In genomic region chr4:141451916-141452450, GRCm38 (mm10) we compare ENCODE assay signal across 25 mouse cellular contexts. TPM values are rescaled to one million over a fixed set of nuclear protein-coding genes. Genes with fewer than 3 reads are reported as not detected.
DNase-seq lines count a peak whose midpoint lies in the region; ATAC-seq and TF ChIP-seq lines count a peak whose summit lies in the region.
"Had no signal": no experiment of that assay in that cellular context is flagged by ENCODE, and none has a peak within 500 bp of the region (broad histone marks: within the 10 kb centered on the region; RNA-seq: fewer than 3 reads in every experiment).

No protein-coding gene starts in this region.

- TF ChIP-seq CTCF in heart, adult 2 months (IDR thresholded peaks at IDR 0.05) = no peak
- TF ChIP-seq CTCF in liver, adult 2 months (IDR thresholded peaks at IDR 0.05; ENCODE audit: low read depth, low read length) = no peak

- DNase-seq in adrenal gland, adult 8-10 months = peak; percentile 42
- DNase-seq in adrenal gland, postnatal 25 days = no peak
- peak in 1 of 2 experiments; percentile 17 for DNase-seq in heart, adult 2 months
- peak; percentile 99 for DNase-seq in liver, adult 2 months (ENCODE audit: extremely low read depth, low read depth, low spot score)
- DNase-seq in liver, embryonic 11.5 days (ENCODE audit: low spot score) = no peak
- DNase-seq: cerebellum, adult 2 months; cerebellum, postnatal 10 days; forebrain, postnatal 0 days; gastrocnemius, postnatal 36 days; heart, postnatal 36 days had no signal

- no peaks in the 10 kb centered on the region for H3K27me3 ChIP-seq in heart, adult 2 months (ENCODE audit: control insufficient read depth, insufficient read depth, low read length)
- H3K27me3 ChIP-seq in heart, embryonic 11.5 days (ENCODE audit: control insufficient read depth, insufficient read depth, low read length) = no peaks in the 10 kb centered on the region
- no peaks in the 10 kb centered on the region for H3K27me3 ChIP-seq in liver, adult 2 months (ENCODE audit: control insufficient read depth, insufficient read depth, low read length)
- H3K27me3 ChIP-seq in liver, embryonic 11.5 days (replicated peaks; ENCODE audit: control insufficient read depth, insufficient read depth, low read length) = no peaks in the 10 kb centered on the region
- H3K27me3 ChIP-seq: CH12.LX; forebrain, embryonic 13.5 days; heart, embryonic 12.5 days; hindbrain, embryonic 15.5 days; Patski had no signal

- intact Hi-C loops in heart, adult 2 months (cut with DNase I) = loop anchor here (5.0 kb wide), 1 partner anchor 40 kb away; no protein-coding TSS in a partner anchor

- no peak overlapping the region for H3K4me3 ChIP-seq in heart, adult 2 months
- no peak overlapping the region for H3K4me3 ChIP-seq in heart, embryonic 11.5 days (ENCODE audit: low read depth, low read length)
- H3K4me3 ChIP-seq in liver, adult 2 months (ENCODE audit: insufficient read depth, low read depth, low read length) = no peak overlapping the region
- H3K4me3 ChIP-seq in liver, embryonic 11.5 days (ENCODE audit: low read depth, low read length) = no peak overlapping the region
- no peak overlapping the region for H3K4me3 ChIP-seq in macrophage (ENCODE audit: inconsistent target)
- H3K4me3 ChIP-seq: embryonic facial prominence, embryonic 10.5 days; forebrain, embryonic 13.5 days; heart, embryonic 12.5 days; hindbrain, embryonic 15.5 days had no signal

- H3K9ac ChIP-seq in heart, adult 2 months (ENCODE audit: low read depth, low read length) = no peak overlapping the region
- no peak overlapping the region for H3K9ac ChIP-seq in heart, embryonic 11.5 days (ENCODE audit: low read depth, low read length)
- H3K9ac ChIP-seq in liver, adult 2 months (ENCODE audit: low read depth, low read length) = no peak overlapping the region
- no peak overlapping the region for H3K9ac ChIP-seq in liver, embryonic 11.5 days (ENCODE audit: low read depth, low read length)
- H3K9ac ChIP-seq: forebrain, embryonic 13.5 days; forebrain, postnatal 0 days; heart, embryonic 12.5 days; hindbrain, embryonic 15.5 days had no signal

- no peaks in the 10 kb centered on the region for H3K36me3 ChIP-seq in heart, adult 2 months (ENCODE audit: control insufficient read depth, insufficient read depth, low read length)
- H3K36me3 ChIP-seq in heart, embryonic 11.5 days (ENCODE audit: control insufficient read depth, insufficient read depth, low read length) = peaks cover 28% of the 10 kb centered on the region
- no peaks in the 10 kb centered on the region for H3K36me3 ChIP-seq in liver, adult 2 months (ENCODE audit: control insufficient read depth, insufficient read depth, low read length)
- H3K36me3 ChIP-seq in liver, embryonic 11.5 days (ENCODE audit: control insufficient read depth, insufficient read depth, low read length) = peaks cover 7% of the 10 kb centered on the region
- H3K36me3 ChIP-seq in macrophage (ENCODE audit: inconsistent target) = peaks cover 29% of the 10 kb centered on the region; the same call in 1 of the 2 replicates

- peaks cover 5% of the 10 kb centered on the region; the same call in 1 of the 2 replicates for H3K79me2 ChIP-seq in heart, adult 2 months (replicated peaks; ENCODE audit: control insufficient read depth, insufficient read depth, low read length)
- peaks cover 11% of the 10 kb centered on the region; the same call in 1 of the 2 replicates for H3K79me2 ChIP-seq in liver, adult 2 months (ENCODE audit: control insufficient read depth, insufficient read depth, low read length)
- peaks cover 94% of the 10 kb centered on the region for H3K79me2 ChIP-seq in macrophage (ENCODE audit: inconsistent target)

- TF ChIP-seq POLR2A in heart, adult 2 months (IDR thresholded peaks at IDR 0.05; ENCODE audit: insufficient read depth, low read depth, low read length) = no peak
- no peak for TF ChIP-seq POLR2A in liver, adult 2 months (IDR thresholded peaks at IDR 0.05; ENCODE audit: extremely low read depth, insufficient read depth, low read length)

- H3K4me1 ChIP-seq in heart, adult 2 months (ENCODE audit: control insufficient read depth, insufficient read depth, low read length) = peaks cover 1% of the 10 kb centered on the region; the same call in 1 of the 2 replicates
- H3K4me1 ChIP-seq in heart, embryonic 11.5 days (ENCODE audit: control insufficient read depth, insufficient read depth, low read length) = 0 out of 2 replicates have a peak, but pooled peaks cover 4% of the 10 kb centered on the region
- H3K4me1 ChIP-seq in liver, adult 2 months (ENCODE audit: control insufficient read depth, insufficient read depth, low read length) = peaks cover 8% of the 10 kb centered on the region
- H3K4me1 ChIP-seq in liver, embryonic 11.5 days (replicated peaks; ENCODE audit: control insufficient read depth, insufficient read depth, low read length) = no peaks in the 10 kb centered on the region
- H3K4me1 ChIP-seq: forebrain, embryonic 13.5 days had no signal

- no peak overlapping the region for H3K4me2 ChIP-seq in heart, embryonic 11.5 days
- H3K4me2 ChIP-seq in liver, embryonic 11.5 days = no peak overlapping the region
- H3K4me2 ChIP-seq: forebrain, embryonic 13.5 days; heart, embryonic 12.5 days; hindbrain, embryonic 15.5 days had no signal

- WGBS in heart, adult 2 months = 85% methylated on average over 9 of the region's 9 CpGs
- WGBS in heart, embryonic 11.5 days (ENCODE audit: insufficient replicate concordance) = 91% methylated on average over 9 of the region's 9 CpGs
- 23% methylated on average over 9 of the region's 9 CpGs for WGBS in liver, adult 2 months
- 86% methylated on average over 9 of the region's 9 CpGs for WGBS in liver, embryonic 11.5 days
- WGBS in macrophage (ENCODE audit: missing documents) = 94% methylated on average over 9 of the region's 9 CpGs

- no peak for TF ChIP-seq EP300 in heart, adult 2 months (IDR thresholded peaks at IDR 0.05; ENCODE audit: insufficient read depth, low read depth, low read length)

- no peaks in the 10 kb centered on the region for H3K9me3 ChIP-seq in heart, embryonic 11.5 days (replicated peaks; ENCODE audit: control insufficient read depth, low read length)
- no peaks in the 10 kb centered on the region for H3K9me3 ChIP-seq in liver, embryonic 11.5 days (ENCODE audit: control insufficient read depth, low read length)
- H3K9me3 ChIP-seq: embryonic facial prominence, embryonic 10.5 days; forebrain, embryonic 13.5 days; heart, embryonic 12.5 days; hindbrain, embryonic 15.5 days had no signal

- no peak for ATAC-seq in heart, embryonic 11.5 days (replicated peaks; ENCODE audit: insufficient number of reproducible peaks, low FRiP score, low TSS enrichment)
- no peak for ATAC-seq in liver, embryonic 11.5 days (replicated peaks; ENCODE audit: low FRiP score)
- ATAC-seq: activated CD4-positive, CD25-positive, alpha-beta regulatory T cell, adult 4 months; forebrain, embryonic 13.5 days; forebrain, postnatal 0 days; intestine, embryonic 16.5 days; Patski had no signal

- H3K27ac ChIP-seq in heart, adult 2 months = peak overlapping the region; percentile 20; the same call in 1 of the 2 replicates
- no peak overlapping the region for H3K27ac ChIP-seq in heart, embryonic 11.5 days (ENCODE audit: low read depth, low read length)
- peak overlapping the region; percentile 57 for H3K27ac ChIP-seq in liver, adult 2 months (replicated peaks; ENCODE audit: insufficient read depth, low read depth, low read length)
- H3K27ac ChIP-seq in liver, embryonic 11.5 days (ENCODE audit: low read depth, low read length) = no peak overlapping the region
- H3K27ac ChIP-seq in macrophage = peak overlapping the region; percentile 31
- H3K27ac ChIP-seq: embryonic facial prominence, embryonic 10.5 days; forebrain, embryonic 13.5 days; hindbrain, embryonic 15.5 days had no signal

RNA-seq across cellular contexts. Expression of gene Zbtb17, which starts 7.5 kb away (rescaled TPM):
- total RNA-seq in adrenal gland, adult 8-10 months (2022) = 10 to 100 TPM; 14.8 to 25.6 (median 19.5) TPM
- total RNA-seq in adrenal gland, postnatal 25 days (2021) = 18.6 and 19.6 TPM in 2 replicates
- total RNA-seq in heart, adult 2 months (2021) = 10 to 100 TPM; 22.9 to 26.4 TPM
- 23.3 and 29.9 TPM in 2 replicates for polyA plus RNA-seq in heart, adult 2 months (2012; rRNA removed)
- polyA plus RNA-seq in heart, embryonic 11.5 days (2014; fragmentation: Nextera tagmentation; extraction: Ambion mirVana) = 19.1 and 21.3 TPM in 2 replicates
- 7.3 and 8.5 TPM in 2 replicates for total RNA-seq in liver, adult 2 months (2014; rRNA removed)
- polyA plus RNA-seq in liver, adult 2 months (2012; rRNA removed) = 12.8 and 16.8 TPM in 2 replicates
- polyA plus RNA-seq in liver, embryonic 11.5 days (2014; fragmentation: Nextera tagmentation; extraction: Ambion mirVana) = 24.3 and 26.4 TPM in 2 replicates
- total RNA-seq in macrophage (2018; cell fraction: chromatin; rRNA removed) = 100 to 1,000 TPM in 4 of 26 experiments, 10 to 100 TPM in 22; 30.8 to 125 (median 48.0) TPM
- total RNA-seq in macrophage (2018; cell fraction: cytosol; rRNA removed) = 10 to 100 TPM; 10.3 to 24.2 (median 12.9) TPM
- total RNA-seq in macrophage (2018; cell fraction: nucleus; rRNA removed) = 10 to 100 TPM; 18.3 to 78.5 (median 37.7) TPM
- polyA plus RNA-seq in macrophage (2018) = 10.7 to 11.7 TPM (median 11.6 TPM) in 3 replicates

RNA-seq across cellular contexts. Expression of gene Srarp, which starts 16.1 kb away (rescaled TPM):
- total RNA-seq in adrenal gland, adult 8-10 months (2022) = under 1 TPM in 1 of 4 experiments, not detected in 3; 0.68 TPM
- total RNA-seq in adrenal gland, postnatal 25 days (2021) = not detected in 2 replicates
- 1 to 10 TPM; 1.6 to 2.2 TPM for total RNA-seq in heart, adult 2 months (2021)
- polyA plus RNA-seq in heart, adult 2 months (2012; rRNA removed) = 0.94 and 2.4 TPM in 2 replicates
- not detected in 2 replicates for polyA plus RNA-seq in heart, embryonic 11.5 days (2014; fragmentation: Nextera tagmentation; extraction: Ambion mirVana)
- total RNA-seq in liver, adult 2 months (2014; rRNA removed) = not detected in 2 replicates
- polyA plus RNA-seq in liver, adult 2 months (2012; rRNA removed) = not detected in 2 replicates
- not detected in 2 replicates for polyA plus RNA-seq in liver, embryonic 11.5 days (2014; fragmentation: Nextera tagmentation; extraction: Ambion mirVana)
- total RNA-seq in macrophage (2018; cell fraction: chromatin; rRNA removed) = not detected
- total RNA-seq in macrophage (2018; cell fraction: cytosol; rRNA removed) = not detected
- not detected for total RNA-seq in macrophage (2018; cell fraction: nucleus; rRNA removed)
- not detected in 3 replicates for polyA plus RNA-seq in macrophage (2018)
- total RNA-seq: CH12.LX had no signal
- polyA plus RNA-seq: activated CD4-positive, CD25-positive, alpha-beta regulatory T cell, adult 4 months; embryonic facial prominence, embryonic 10.5 days; embryonic facial prominence, embryonic 14.5 days; forebrain, embryonic 13.5 days; heart, embryonic 12.5 days; heart, embryonic 16.5 days; hindbrain, embryonic 11.5 days; intestine, embryonic 16.5 days had no signal

RNA-seq across cellular contexts. Expression of gene Hspb7, which starts 31.4 kb away (rescaled TPM):
- total RNA-seq in adrenal gland, adult 8-10 months (2022) = under 1 TPM; 0.38 to 0.97 (median 0.57) TPM
- total RNA-seq in adrenal gland, postnatal 25 days (2021) = 0.33 TPM in 1 of 2 replicates, not detected in the other
- total RNA-seq in heart, adult 2 months (2021) = 1,000 to 10,000 TPM; 1,066 to 1,498 TPM
- polyA plus RNA-seq in heart, adult 2 months (2012; rRNA removed) = 973 and 1,028 TPM in 2 replicates
- 155 and 275 TPM in 2 replicates for polyA plus RNA-seq in heart, embryonic 11.5 days (2014; fragmentation: Nextera tagmentation; extraction: Ambion mirVana)
- 0.07 and 0.09 TPM in 2 replicates for total RNA-seq in liver, adult 2 months (2014; rRNA removed)
- polyA plus RNA-seq in liver, adult 2 months (2012; rRNA removed) = 0.02 TPM in 1 of 2 replicates, not detected in the other
- 0.42 and 1.2 TPM in 2 replicates for polyA plus RNA-seq in liver, embryonic 11.5 days (2014; fragmentation: Nextera tagmentation; extraction: Ambion mirVana)
- not detected for total RNA-seq in macrophage (2018; cell fraction: chromatin; rRNA removed)
- not detected for total RNA-seq in macrophage (2018; cell fraction: cytosol; rRNA removed)
- under 1 TPM in 1 of 26 experiments, not detected in 25; 0.24 TPM for total RNA-seq in macrophage (2018; cell fraction: nucleus; rRNA removed)
- polyA plus RNA-seq in macrophage (2018) = not detected in 3 replicates
- total RNA-seq: forebrain, postnatal 0 days had no signal
- polyA plus RNA-seq: activated CD4-positive, CD25-positive, alpha-beta regulatory T cell, adult 4 months; embryonic facial prominence, embryonic 10.5 days; forebrain, embryonic 13.5 days; forebrain, postnatal 0 days; hindbrain, embryonic 11.5 days; hindbrain, embryonic 15.5 days had no signal

RNA-seq across cellular contexts. Expression of gene Clcnkb, which starts 36.2 kb away (rescaled TPM):
- total RNA-seq in adrenal gland, adult 8-10 months (2022) = not detected
- total RNA-seq in adrenal gland, postnatal 25 days (2021) = not detected in 2 replicates
- under 1 TPM; 0.43 to 0.57 TPM for total RNA-seq in heart, adult 2 months (2021)
- polyA plus RNA-seq in heart, adult 2 months (2012; rRNA removed) = 2.1 and 4.6 TPM in 2 replicates
- 0.90 and 1.0 TPM in 2 replicates for polyA plus RNA-seq in heart, embryonic 11.5 days (2014; fragmentation: Nextera tagmentation; extraction: Ambion mirVana)
- total RNA-seq in liver, adult 2 months (2014; rRNA removed) = not detected in 2 replicates
- polyA plus RNA-seq in liver, adult 2 months (2012; rRNA removed) = not detected in 2 replicates
- not detected in 2 replicates for polyA plus RNA-seq in liver, embryonic 11.5 days (2014; fragmentation: Nextera tagmentation; extraction: Ambion mirVana)
- total RNA-seq in macrophage (2018; cell fraction: chromatin; rRNA removed) = not detected
- not detected for total RNA-seq in macrophage (2018; cell fraction: cytosol; rRNA removed)
- total RNA-seq in macrophage (2018; cell fraction: nucleus; rRNA removed) = not detected
- not detected in 3 replicates for polyA plus RNA-seq in macrophage (2018)
- total RNA-seq: forebrain, postnatal 0 days had no signal
- polyA plus RNA-seq: activated CD4-positive, CD25-positive, alpha-beta regulatory T cell, adult 4 months; cerebellum, adult 2 months; embryonic facial prominence, embryonic 14.5 days; forebrain, embryonic 13.5 days; forebrain, postnatal 0 days; hindbrain, embryonic 11.5 days; hindbrain, embryonic 15.5 days had no signal

RNA-seq across cellular contexts. Expression of gene Clcnka, which starts 53.5 kb away (rescaled TPM):
- total RNA-seq in adrenal gland, adult 8-10 months (2022) = not detected
- total RNA-seq in adrenal gland, postnatal 25 days (2021) = not detected in 2 replicates
- not detected for total RNA-seq in heart, adult 2 months (2021)
- polyA plus RNA-seq in heart, adult 2 months (2012; rRNA removed) = 0.04 TPM in 1 of 2 replicates, not detected in the other
- 0.14 and 0.42 TPM in 2 replicates for polyA plus RNA-seq in heart, embryonic 11.5 days (2014; fragmentation: Nextera tagmentation; extraction: Ambion mirVana)
- not detected in 2 replicates for total RNA-seq in liver, adult 2 months (2014; rRNA removed)
- polyA plus RNA-seq in liver, adult 2 months (2012; rRNA removed) = 0.04 TPM in 1 of 2 replicates, not detected in the other
- polyA plus RNA-seq in liver, embryonic 11.5 days (2014; fragmentation: Nextera tagmentation; extraction: Ambion mirVana) = 0.19 TPM in 1 of 2 replicates, not detected in the other
- total RNA-seq in macrophage (2018; cell fraction: chromatin; rRNA removed) = not detected
- total RNA-seq in macrophage (2018; cell fraction: cytosol; rRNA removed) = not detected
- not detected for total RNA-seq in macrophage (2018; cell fraction: nucleus; rRNA removed)
- not detected in 3 replicates for polyA plus RNA-seq in macrophage (2018)
- total RNA-seq: CH12.LX; gastrocnemius, adult 18-20 months; heart, adult 18-20 months; heart, postnatal 36 days had no signal
- polyA plus RNA-seq: activated CD4-positive, CD25-positive, alpha-beta regulatory T cell, adult 4 months; cerebellum, adult 2 months had no signal

Comparison
In these comparisons a context has a peak if more than half of its experiments do, and no peak if none do; other contexts are left out.
1. DNase-seq: peak in adrenal gland, adult 8-10 months (single experiment) and liver, adult 2 months (single experiment); none in adrenal gland, postnatal 25 days (single experiment) and liver, embryonic 11.5 days (single experiment).
2. H3K27ac ChIP-seq: peak in heart, adult 2 months (single experiment), liver, adult 2 months (single experiment) and macrophage (single experiment); none in heart, embryonic 11.5 days (single experiment) and liver, embryonic 11.5 days (single experiment).
3. RNA of gene Hspb7, which starts 31.4 kb away (polyA plus RNA-seq): 973 to 1,028 TPM in heart, adult 2 months and 155 to 275 TPM in heart, embryonic 11.5 days; 0.42 to 1.2 TPM in liver, embryonic 11.5 days, 0.02 TPM in liver, adult 2 months and not detected in macrophage; every median in the first group is over 10 times any median in the second.